Mouse (Mus musculus) MEL (cell line): ENCODE data around the gene Phf7. TPM values are rescaled to one million over a fixed set of nuclear protein-coding genes. Genes with fewer than 3 reads are reported as not detected.

Experiments
- DNase-seq: peaks from one replicate; pipeline ENCODE4 v3.0.0; 2011; ENCODE audit warnings: low read depth, low spot score
- H3K27ac ChIP-seq: 2 replicates; pipeline ENCODE4 v1.5.1; 2012; ENCODE audit warnings: low read depth, mild to moderate bottlenecking, control low read depth, low read length, moderate library complexity; ENCODE audit not compliant: control insufficient read depth
- H3K27me3 ChIP-seq, 2 experiments: fragments of 150-350 bp in 1 of 2; sonication (generic) in 1 of 2; 2 replicates each; pipeline ENCODE4 v1.6.1; 2012; ENCODE audit warnings: low read length in 2 of 2, mild to moderate bottlenecking in 2 of 2, improper control_type of control experiment in 1 of 2, moderate library complexity in 1 of 2; ENCODE audit not compliant: insufficient read depth in 2 of 2, control insufficient read depth in 1 of 2
- H3K36me3 ChIP-seq, 2 experiments: 2 replicates each; pipeline ENCODE4 v1.6.1; 2012 to 2014; ENCODE audit warnings: low read length in 2 of 2, improper control_type of control experiment in 1 of 2, inconsistent platforms in 1 of 2, mild to moderate bottlenecking in 1 of 2; ENCODE audit not compliant: insufficient read depth in 2 of 2, control insufficient read depth in 1 of 2
- H3K4me1 ChIP-seq, 2 experiments: fragments of 150-350 bp in 1 of 2; sonication (generic) in 1 of 2; 2 replicates each; pipeline ENCODE4 v1.6.1; 2012; ENCODE audit warnings: low read length in 2 of 2, improper control_type of control experiment in 1 of 2, mild to moderate bottlenecking in 1 of 2; ENCODE audit not compliant: insufficient read depth in 2 of 2, control insufficient read depth in 1 of 2
- H3K4me3 ChIP-seq, 2 experiments: fragments of 150-350 bp in 1 of 2; sonication (generic) in 1 of 2; 2 replicates each; pipeline ENCODE4 v1.5.1; 2012; ENCODE audit warnings: low read depth in 2 of 2, low read length in 2 of 2, mild to moderate bottlenecking in 2 of 2, moderate library complexity in 2 of 2, control low read depth in 1 of 2, improper control_type of control experiment in 1 of 2; ENCODE audit not compliant: control insufficient read depth in 1 of 2, insufficient read depth in 1 of 2
- H3K79me2 ChIP-seq: 2 replicates; pipeline ENCODE4 v1.6.1; 2012; ENCODE audit warnings: mild to moderate bottlenecking, low read length, moderate library complexity; ENCODE audit not compliant: control insufficient read depth, poor library complexity, insufficient read depth
- H3K9ac ChIP-seq: 2 replicates; pipeline ENCODE4 v1.6.1; 2012; ENCODE audit warnings: low read depth, mild to moderate bottlenecking, control low read depth, low read length, moderate library complexity; ENCODE audit not compliant: control insufficient read depth, poor library complexity, severe bottlenecking
- H3K9me3 ChIP-seq: fragments of 150-350 bp; sonication (generic); replicated peaks from 2 replicates; pipeline ENCODE4 v1.6.1; 2012; ENCODE audit warnings: mild to moderate bottlenecking, low read length, improper control_type of control experiment, moderate library complexity; ENCODE audit not compliant: insufficient read depth
- CHD1 ChIP-seq: IDR thresholded peaks from 2 replicates; pipeline ENCODE4 v1.6.1; 2012; ENCODE audit warnings: low read depth, mild to moderate bottlenecking, inconsistent platforms, low read length, improper control_type of control experiment
- GATA1 ChIP-seq: IDR thresholded peaks from 2 replicates; pipeline ENCODE4 v1.6.1; 2011; ENCODE audit warnings: low read depth, low read length, improper control_type of control experiment
- HCFC1 ChIP-seq: IDR thresholded peaks from 2 replicates; pipeline ENCODE4 v1.6.1; 2012; ENCODE audit warnings: low read depth, mild to moderate bottlenecking, inconsistent platforms, low read length, improper control_type of control experiment, moderate library complexity
- JUND ChIP-seq: IDR thresholded peaks from 2 replicates; pipeline ENCODE4 v1.6.1; 2011; ENCODE audit warnings: low read depth, mild to moderate bottlenecking, improper control_type of control experiment, low read length
- MEF2A ChIP-seq: IDR thresholded peaks from 2 replicates; pipeline ENCODE4 v1.6.1; 2014; ENCODE audit warnings: low read depth, mild to moderate bottlenecking, inconsistent platforms, low read length, improper control_type of control experiment; ENCODE audit not compliant: poor library complexity, insufficient replicate concordance, severe bottlenecking; ENCODE audit errors: extremely low read depth
- MXI1 ChIP-seq: IDR thresholded peaks from 2 replicates; pipeline ENCODE4 v1.6.1; 2011; ENCODE audit warnings: mild to moderate bottlenecking, low read depth, low read length, improper control_type of control experiment
- NELFE ChIP-seq: IDR thresholded peaks from 2 replicates; pipeline ENCODE4 v1.6.1; 2011; ENCODE audit warnings: low read depth, low read length, improper control_type of control experiment
- NRF1 ChIP-seq: IDR thresholded peaks from 2 replicates; pipeline ENCODE4 v1.6.1; 2014; ENCODE audit warnings: low read depth, mild to moderate bottlenecking, inconsistent platforms, low read length, improper control_type of control experiment, moderate library complexity; ENCODE audit not compliant: poor library complexity, insufficient read depth, severe bottlenecking
- RCOR1 ChIP-seq: IDR thresholded peaks from 2 replicates; pipeline ENCODE4 v1.6.1; 2012; ENCODE audit warnings: low read depth, mild to moderate bottlenecking, inconsistent platforms, low read length, improper control_type of control experiment
- SIN3A ChIP-seq: IDR thresholded peaks from 2 replicates; pipeline ENCODE4 v1.6.1; 2012; ENCODE audit warnings: low read length, improper control_type of control experiment, inconsistent platforms
- TAL1 ChIP-seq: IDR thresholded peaks from 2 replicates; pipeline ENCODE4 v1.6.1; 2012; ENCODE audit warnings: mild to moderate bottlenecking, inconsistent platforms, low read length, moderate library complexity, mixed read lengths
- TBP ChIP-seq: IDR thresholded peaks from 2 replicates; pipeline ENCODE4 v1.8.0; 2011; ENCODE audit warnings: low read depth, low read length, improper control_type of control experiment
- USF2 ChIP-seq, 2 experiments: IDR thresholded peaks; 2 replicates each; pipeline ENCODE4 v1.6.1; 2011 to 2012; ENCODE audit warnings: improper control_type of control experiment in 2 of 2, low read length in 2 of 2, borderline replicate concordance in 1 of 2, inconsistent platforms in 1 of 2, low read depth in 1 of 2, mild to moderate bottlenecking in 1 of 2; ENCODE audit not compliant: insufficient read depth in 1 of 2
- ZKSCAN1 ChIP-seq: IDR thresholded peaks from 2 replicates; pipeline ENCODE4 v1.6.1; 2012; ENCODE audit warnings: low read depth, mild to moderate bottlenecking, inconsistent platforms, low read length, improper control_type of control experiment, moderate library complexity
- ZMIZ1 ChIP-seq: IDR thresholded peaks from 2 replicates; pipeline ENCODE4 v1.6.1; 2012; ENCODE audit warnings: low read depth, mild to moderate bottlenecking, inconsistent platforms, low read length, improper control_type of control experiment, moderate library complexity
- polyA plus RNA-seq, 2 experiments: library from polyadenylated mRNA; stranded (reverse) in 1 of 2; unstranded in 1 of 2; fragments of >175 nt in 1 of 2; fragments of >200 nt in 1 of 2; gene quantifications; 2 replicates each; pipeline versions ENCODE4 v1.2.1 to v1.2.4; 2012; ENCODE audit warnings: low replicate concordance in 2 of 2, low read depth in 1 of 2; ENCODE audit not compliant: insufficient read length in 2 of 2, insufficient read depth in 1 of 2, missing spikeins in 1 of 2
- total RNA-seq: library from RNA; depleted of rRNA; stranded (reverse); fragments of 300-350 nt; gene quantifications from 2 replicates; pipeline ENCODE4 v1.2.3, GENCODE M21; 2012

The Phf7 gene
- total and polyA plus RNA-seq, 3 experiments = 6.0 to 7.6 TPM; not detected in 1

- H3K27ac ChIP-seq = no peak overlapping the region
- peaks cover 19% of the 10 kb centered on the region for H3K79me2 ChIP-seq
- H3K9me3 ChIP-seq = no peaks in the 10 kb centered on the region
- no peak overlapping the region for H3K9ac ChIP-seq
- DNase-seq = no peak
- peaks cover 3 to 11% of the 10 kb centered on the region in 2 experiments; a peak in 3 of 4 replicates for H3K4me1 ChIP-seq
- TF ChIP-seq RCOR1 (no peak), ZKSCAN1 (no peak), JUND (no peak), TBP (no peak), MXI1 (no peak), ZMIZ1 (no peak), NELFE (no peak), HCFC1 (no peak), GATA1 (no peak), SIN3A (no peak), CHD1 (no peak)
- peaks cover 0 to 5% of the 10 kb centered on the region in 2 experiments; a peak in 2 of 4 replicates for H3K27me3 ChIP-seq
- no peak overlapping the region for H3K4me3 ChIP-seq
- H3K36me3 ChIP-seq = peaks cover 1 to 3% of the 10 kb centered on the region in 2 experiments; a peak in 2 of 4 replicates
Observed at GRCm38 (mm10) chr14:31209133-31209557, 42.0 kb downstream of the Phf7 start.

GRCm38 (mm10) chr14:31208084-31208483 is 43.0 kb downstream of the Phf7 start, which contains the start of gene Tnnc1:
TSS of gene Tnnc1 (plus strand) at chr14:31208312.
- Histone ChIP-seq H3K36me3 (peaks cover 3 to 10% of the 10 kb centered on the region in 2 experiments; a peak in 3 of 4 replicates), H3K79me2 (peaks cover 19% of the 10 kb centered on the region), H3K9me3 (no peaks in the 10 kb centered on the region), H3K9ac (peak within 1 kb of the TSS; percentile 77), H3K4me1 (peaks cover 3 to 11% of the 10 kb centered on the region in 2 experiments; a peak in 3 of 4 replicates), H3K27me3 (no peaks in the 10 kb centered on the region; a peak in 1 of 4 replicates), H3K27ac (no peak within 1 kb of the TSS), H3K4me3 (peak within 1 kb of the TSS; percentile 77 to 87)
- DNase-seq = no peak
- no peak for TF ChIP-seq GATA1
- no peak for TF ChIP-seq MEF2A
- TF ChIP-seq TAL1 = no peak
- TF ChIP-seq USF2 (IDR thresholded peaks at IDR 0.05; ENCODE audit: borderline replicate concordance in 1 of 2, insufficient read depth in 1 of 2, low read depth in 1 of 2, low read length in 2 of 2) = no peak
- no peak for TF ChIP-seq NRF1
- no peak for TF ChIP-seq TBP
- TF ChIP-seq CHD1 = no peak
